Mouse (Mus musculus) intestine, postnatal 0 days (tissue): ENCODE results near the gene Kctd13. TPM values are rescaled to one million over a fixed set of nuclear protein-coding genes. Genes with fewer than 3 reads are reported as not detected.
"Not testable (repeated sequence)": the region's sequence is repeated elsewhere in the genome, so short reads cannot be mapped to it uniquely, and the experiment has no call there.

Source experiments
- ATAC-seq: fragments of 200-750 bp; cut with Nextera tagmentation; 2 replicates; pipeline ENCODE4 v1.8.0; 2017; ENCODE audit warnings: mild to moderate bottlenecking, moderate TSS enrichment, moderate library complexity
- H3K27ac ChIP-seq: fragments of 300-500 bp; sonication (generic); 2 replicates; pipeline ENCODE4 v1.5.1; 2014; ENCODE audit warnings: mild to moderate bottlenecking, low read depth, low read length, moderate library complexity
- H3K27me3 ChIP-seq: fragments of 300-500 bp; sonication (generic); replicated peaks from 2 replicates; pipeline ENCODE4 v1.6.1; 2014; ENCODE audit warnings: low read length, mixed read lengths; ENCODE audit not compliant: control insufficient read depth, insufficient read depth
- H3K36me3 ChIP-seq: fragments of 300-500 bp; sonication (generic); 2 replicates; pipeline ENCODE4 v1.6.1; 2014; ENCODE audit warnings: mild to moderate bottlenecking, moderate library complexity; ENCODE audit not compliant: control insufficient read depth, insufficient read depth
- H3K4me1 ChIP-seq: fragments of 300-500 bp; sonication (generic); replicated peaks from 2 replicates; pipeline ENCODE4 v1.6.1; 2014; ENCODE audit warnings: antibody characterized with exemption, low read length, mixed read lengths; ENCODE audit not compliant: control insufficient read depth, insufficient read depth
- H3K4me2 ChIP-seq: fragments of 300-500 bp; sonication (generic); replicated peaks from 2 replicates; pipeline ENCODE4 v1.6.1; 2014; ENCODE audit warnings: low read depth, mild to moderate bottlenecking, moderate library complexity
- H3K4me3 ChIP-seq: fragments of 300-500 bp; sonication (generic); 2 replicates; pipeline ENCODE4 v1.5.1; 2014; ENCODE audit warnings: low read depth, low read length
- H3K9ac ChIP-seq: fragments of 300-500 bp; sonication (generic); 2 replicates; pipeline ENCODE4 v1.6.1; 2014; ENCODE audit warnings: mild to moderate bottlenecking, low read depth, low read length
- H3K9me3 ChIP-seq: fragments of 300-500 bp; sonication (generic); 2 replicates; pipeline ENCODE4 v1.6.1; 2016; ENCODE audit warnings: mixed run types; ENCODE audit not compliant: control insufficient read depth
- CTCF ChIP-seq: sonication (generic); IDR thresholded peaks from 2 replicates; pipeline ENCODE4 v1.5.1; 2016; ENCODE audit warnings: low read depth, mild to moderate bottlenecking, control low read depth, antibody characterized with exemption, moderate library complexity
- WGBS: fragments of 180-500 bp; shearing (Covaris S2); extraction: QIAGEN DNeasy Blood & Tissue Kit; methylation state at CpG from one replicate; pipeline ENCODE4 v1.1.7; 2014; 5-methylcytosine and 5-hydroxymethylcytosine counted together
- polyA plus RNA-seq: library from polyadenylated mRNA; unstranded; fragments of >200 nt; fragmentation: Nextera tagmentation; extraction: Ambion mirVana; gene quantifications from 2 replicates; pipeline ENCODE4 v1.2.1, GENCODE M21; 2015

Kctd13 gene
- polyA plus RNA-seq, 1 experiment from 2014 or later: 11.9 TPM

DNA sequence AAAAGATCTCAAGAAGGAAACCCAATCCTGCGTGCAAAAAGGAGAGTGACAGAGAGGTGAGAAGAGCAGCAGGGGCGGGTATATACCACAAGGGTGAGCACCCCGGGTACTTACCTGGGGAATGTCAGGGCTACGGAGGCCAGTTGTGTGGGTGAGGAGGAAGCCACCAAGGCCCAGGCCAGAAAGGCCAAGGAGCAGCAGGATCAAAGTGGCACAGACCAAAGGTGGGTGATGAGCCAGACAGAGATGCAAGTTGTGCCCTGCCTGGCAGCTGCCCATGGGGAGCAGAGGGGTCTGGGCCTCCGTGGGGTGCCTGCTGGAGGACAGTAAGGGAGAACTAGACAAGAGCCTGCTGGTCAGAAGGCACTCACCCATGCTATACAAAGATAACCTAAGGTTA, 31.8 kb upstream of the Kctd13 start:
- WGBS: 87% methylated on average over 5 of the region's 5 CpGs
- Histone ChIP-seq H3K27ac (peak overlapping the region; percentile 15; the same call in 1 of the 2 replicates), H3K4me2 (peak overlapping the region; percentile 84)

GRCm38 (mm10) chr7:126897390-126898101, 31.1 kb upstream of the Kctd13 start:
- Histone ChIP-seq H3K9me3 (no peaks in the 10 kb centered on the region), H3K4me1 (no peaks in the 10 kb centered on the region), H3K4me3 (peak overlapping the region; percentile 55), H3K4me2 (peak overlapping the region; percentile 84), H3K27ac (peak overlapping the region; percentile 30; the same call in 1 of the 2 replicates), H3K27me3 (no peaks in the 10 kb centered on the region), H3K9ac (peak overlapping the region; percentile 38), H3K36me3 (no peaks in the 10 kb centered on the region; the same call in 1 of the 2 replicates)
- TF ChIP-seq CTCF: no peak
- ATAC-seq: peak; percentile 54
- 16% methylated on average over 16 of the region's 16 CpGs for WGBS

More for the DNA sequence above, 31.8 kb upstream of the Kctd13 start:
- H3K9ac ChIP-seq: no peak overlapping the region
- no peaks in the 10 kb centered on the region for H3K9me3 ChIP-seq
- no peak overlapping the region for H3K4me3 ChIP-seq
- peaks cover under 1% of the 10 kb centered on the region; the same call in 1 of the 2 replicates for H3K36me3 ChIP-seq
- no peak for ATAC-seq
- no peaks in the 10 kb centered on the region for H3K4me1 ChIP-seq
- TF ChIP-seq CTCF: no peak
- no peaks in the 10 kb centered on the region for H3K27me3 ChIP-seq

- Histone ChIP-seq H3K36me3 (no peaks in the 10 kb centered on the region; the same call in 1 of the 2 replicates), H3K4me2 (peak overlapping the region; percentile 84), H3K4me3 (peak overlapping the region; percentile 55), H3K4me1 (no peaks in the 10 kb centered on the region), H3K27ac (peak overlapping the region; percentile 51; the same call in 1 of the 2 replicates), H3K9me3 (no peaks in the 10 kb centered on the region), H3K27me3 (no peaks in the 10 kb centered on the region), H3K9ac (peak overlapping the region; percentile 38)
- TF ChIP-seq CTCF: no peak
- ATAC-seq: peak; percentile 95
- 11% methylated on average over 37 of the region's 37 CpGs for WGBS
Observed at GRCm38 (mm10) chr7:126898102-126898990, 30.3 kb upstream of the Kctd13 start.

DNA sequence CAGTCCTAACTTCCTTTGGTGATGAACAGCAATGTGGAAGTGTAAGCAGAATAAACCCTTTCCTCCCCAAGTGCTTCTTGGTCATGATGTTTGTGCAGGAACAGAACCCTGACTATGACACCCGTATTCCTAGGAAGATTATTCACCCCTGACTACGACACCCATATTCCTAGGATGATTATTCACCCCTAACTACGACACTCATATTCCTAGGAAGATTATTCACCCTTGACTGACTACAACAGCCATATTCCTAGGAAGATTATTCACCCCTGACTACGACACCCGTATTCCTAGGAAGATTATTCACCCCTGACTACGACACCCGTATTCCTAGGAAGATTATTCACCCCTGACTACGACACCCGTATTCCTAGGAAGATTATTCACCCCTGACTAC, 28.9 kb upstream of the Kctd13 start:
- H3K9ac ChIP-seq, H3K9me3 ChIP-seq, H3K4me3 ChIP-seq, H3K27ac ChIP-seq, H3K27me3 ChIP-seq, ATAC-seq, H3K4me2 ChIP-seq, H3K4me1 ChIP-seq, H3K36me3 ChIP-seq: not testable (repeated sequence)
- WGBS: 96% methylated on average over 7 of the region's 9 CpGs

DNA sequence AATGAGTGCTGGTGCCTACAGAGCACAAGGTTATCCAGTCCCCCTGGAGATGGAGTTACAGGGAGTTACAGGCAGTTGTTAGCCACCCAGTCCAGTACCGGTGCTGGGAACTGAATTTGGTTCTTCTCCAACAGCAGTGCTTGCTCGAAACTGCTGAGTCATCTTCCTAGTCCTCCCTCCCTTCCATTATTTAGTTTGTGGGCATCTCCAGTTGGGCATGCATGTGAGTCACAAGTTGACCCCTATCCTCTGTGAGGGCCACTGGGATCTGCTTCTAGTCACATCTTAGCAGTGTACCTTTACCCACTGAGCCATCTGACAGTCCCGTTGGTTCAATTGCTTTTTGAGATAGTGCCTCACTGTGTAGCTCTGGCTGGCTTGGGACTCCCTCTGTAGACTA, 23.1 kb upstream of the Kctd13 start:
- no peak for TF ChIP-seq CTCF
- no peaks in the 10 kb centered on the region for H3K9me3 ChIP-seq
- H3K4me2 ChIP-seq: no peak overlapping the region
- no peaks in the 10 kb centered on the region for H3K27me3 ChIP-seq
- 74% methylated on average over 3 of the region's 3 CpGs for WGBS
- H3K9ac ChIP-seq: no peak overlapping the region
- ATAC-seq: no peak
- no peak overlapping the region for H3K27ac ChIP-seq
- no peaks in the 10 kb centered on the region for H3K36me3 ChIP-seq
- no peaks in the 10 kb centered on the region for H3K4me1 ChIP-seq
- no peak overlapping the region for H3K4me3 ChIP-seq

DNA sequence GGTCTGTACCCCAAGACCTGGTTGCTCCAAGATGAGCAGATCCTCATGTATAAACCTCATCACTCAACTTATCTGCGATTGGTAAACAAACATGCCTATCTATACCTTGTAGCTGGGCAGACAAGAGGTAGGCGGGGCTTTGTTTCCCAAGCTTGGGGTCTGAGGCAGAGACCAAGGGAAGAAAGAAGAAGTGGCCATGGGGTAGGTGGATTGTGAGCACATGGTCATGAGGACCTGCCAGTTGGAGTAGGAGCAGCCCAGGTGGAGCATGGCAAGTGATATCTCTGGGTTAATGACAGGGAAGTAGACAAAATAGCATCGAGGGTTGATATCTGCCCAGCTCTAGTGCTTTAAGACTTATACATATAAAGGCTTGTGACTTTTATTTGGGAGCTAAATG, 13.8 kb upstream of the Kctd13 start:
- no peaks in the 10 kb centered on the region for H3K4me1 ChIP-seq
- H3K4me3 ChIP-seq: no peak overlapping the region
- 68% methylated on average over 3 of the region's 3 CpGs for WGBS
- no peak overlapping the region for H3K9ac ChIP-seq
- ATAC-seq: no peak
- H3K36me3 ChIP-seq: no peaks in the 10 kb centered on the region
- no peaks in the 10 kb centered on the region for H3K9me3 ChIP-seq
- no peaks in the 10 kb centered on the region for H3K27me3 ChIP-seq
- H3K4me2 ChIP-seq: no peak overlapping the region
- H3K27ac ChIP-seq: no peak overlapping the region
- no peak for TF ChIP-seq CTCF

DNA sequence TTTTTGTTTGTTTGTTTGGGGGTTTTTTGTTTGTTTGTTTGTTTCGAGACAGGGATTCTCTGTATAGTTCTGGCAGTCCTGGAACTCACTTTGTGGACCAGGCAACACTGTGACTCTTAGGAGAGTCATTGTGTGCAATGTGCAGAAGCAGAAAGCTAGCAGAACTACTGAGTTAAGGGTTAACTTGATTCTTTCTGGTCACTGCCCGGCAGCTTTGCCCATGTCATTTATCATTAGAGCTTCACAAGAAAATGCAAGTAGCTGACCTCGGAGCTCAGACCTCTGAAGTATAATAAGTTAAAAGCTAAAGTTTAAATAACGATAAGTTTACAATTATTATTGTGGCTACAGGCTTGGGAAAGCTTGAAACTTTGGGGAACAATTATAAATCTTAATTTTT, 10.3 kb upstream of the Kctd13 start:
- H3K9ac ChIP-seq, H3K9me3 ChIP-seq: not testable (repeated sequence)

More for the DNA sequence above, 10.3 kb upstream of the Kctd13 start:
- 36% methylated on average over 4 of the region's 4 CpGs for WGBS
- not testable (repeated sequence) for H3K27ac ChIP-seq, H3K4me1 ChIP-seq, ATAC-seq, H3K4me3 ChIP-seq, H3K4me2 ChIP-seq, H3K27me3 ChIP-seq, H3K36me3 ChIP-seq
